Mouse (Mus musculus) heart, postnatal 25 days (tissue): ENCODE measurements around the gene Npr1. TPM values are rescaled to one million over a fixed set of nuclear protein-coding genes. Genes with fewer than 3 reads are reported as not detected.

Source experiments
- DNase-seq: peaks from one replicate; pipeline ENCODE4 v3.0.0; 2022; ENCODE audit warnings: low spot score
- intact Hi-C: fragments of 180-260 bp; cut with DNase I; formaldehyde crosslinking; loops from one replicate; pipeline ENCODE4 v1.15.1; 2025
- total RNA-seq, 2 experiments: library from RNA; stranded (reverse); gene quantifications; 2 replicates each; pipeline ENCODE4 v1.2.3; 2021

Gene Npr1
- total RNA-seq, 2 experiments from 2014 or later = 17.2 to 18.8 TPM

DNA sequence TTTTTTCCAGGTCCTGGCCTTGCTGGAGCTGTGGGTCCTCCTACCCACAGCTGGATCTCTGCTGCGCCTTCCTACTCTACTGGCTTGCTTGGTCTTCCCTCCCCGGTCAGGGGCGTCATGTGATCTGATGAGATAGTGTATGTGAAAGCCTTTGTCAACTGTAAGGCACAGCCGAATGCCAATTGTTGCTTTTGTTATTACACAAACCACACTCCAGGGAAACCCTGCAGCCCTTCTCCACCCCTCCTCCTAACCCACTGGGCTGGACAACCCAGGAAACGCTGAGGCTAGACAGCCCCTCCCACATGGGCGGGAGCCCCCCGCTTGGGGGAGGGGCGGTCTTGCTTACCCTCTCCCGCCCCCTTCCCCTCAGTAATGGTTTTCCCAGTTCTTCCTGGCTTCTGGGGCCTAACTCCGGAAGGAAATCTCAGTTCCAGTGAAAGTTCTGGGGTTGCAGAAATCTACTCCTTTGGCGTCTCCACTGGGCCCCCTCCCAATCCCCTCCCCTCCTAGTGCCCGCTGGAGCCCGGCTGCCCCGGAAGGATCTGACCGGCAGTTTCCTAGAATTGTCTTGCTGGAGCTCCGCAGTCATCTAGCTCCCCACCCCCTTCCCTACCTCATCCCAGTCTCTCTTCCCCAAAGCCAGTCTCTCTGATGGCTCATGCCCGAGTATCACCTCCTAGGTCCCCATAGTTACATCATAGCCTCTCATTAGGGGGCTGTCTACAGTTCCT, 19.1 kb downstream of the Npr1 start:
- DNase-seq = peak; percentile 94
- intact Hi-C loops = no loop called here

DNA sequence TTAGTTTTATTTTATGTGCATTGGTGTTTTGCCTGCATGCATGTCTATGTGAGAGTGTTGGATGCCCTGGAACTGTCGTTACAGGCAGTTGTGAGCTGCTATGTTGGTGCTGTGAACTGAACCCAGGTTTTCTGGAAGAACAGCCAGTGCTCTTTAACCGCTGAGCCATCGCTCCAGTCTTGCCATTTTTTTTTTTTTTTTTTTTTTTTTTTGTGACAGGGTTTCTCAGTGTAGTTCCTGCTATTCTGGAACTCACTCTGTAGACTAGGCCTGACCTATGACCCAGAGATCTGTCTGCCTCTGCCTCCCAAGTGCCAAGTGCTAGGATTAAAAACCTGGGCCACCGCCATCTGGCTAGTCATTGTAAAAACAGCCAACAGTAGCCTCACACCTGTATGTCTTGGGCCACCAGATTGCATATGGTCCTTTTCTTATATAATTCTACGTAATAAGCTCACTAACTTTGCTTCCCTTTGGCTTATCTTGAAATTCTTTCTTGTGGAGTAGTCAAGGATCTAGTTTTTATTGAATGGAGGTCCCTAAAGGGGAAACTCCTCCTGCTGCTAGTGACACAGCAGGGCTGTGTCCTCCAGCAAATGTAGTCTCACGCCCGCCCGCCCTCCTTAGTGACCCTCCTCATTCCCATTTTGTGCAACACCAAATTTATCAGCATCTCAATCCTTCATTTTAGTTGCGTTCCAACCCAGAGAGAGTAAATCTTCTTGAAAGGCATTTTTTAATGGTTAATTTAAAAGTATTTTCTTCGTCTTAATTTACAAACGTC, 20.1 kb downstream of the Npr1 start:
- DNase-seq = no peak
- intact Hi-C loops = no loop called here

DNA sequence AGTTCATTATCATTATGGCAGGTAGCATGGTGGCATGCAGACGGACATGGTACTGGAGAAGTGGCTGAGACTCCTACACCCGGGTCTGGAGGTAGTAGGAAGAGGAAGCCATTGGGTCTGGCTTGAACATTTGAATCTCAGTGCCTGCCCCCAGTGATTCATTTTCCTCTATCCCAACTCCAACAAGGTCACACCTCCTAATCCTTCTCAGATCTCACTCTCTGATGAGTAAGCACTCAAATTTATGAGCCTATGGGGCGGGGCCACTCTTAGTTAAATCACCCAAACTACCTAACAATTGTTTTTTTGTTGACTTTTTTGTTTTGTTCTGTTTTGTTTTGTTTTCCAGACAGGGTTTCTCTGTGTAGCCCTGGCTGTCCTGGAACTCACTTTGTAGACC, 21.7 kb downstream of the Npr1 start:
- intact Hi-C loops = no loop called here
- DNase-seq = no peak

- DNase-seq = no peak
- intact Hi-C loops = no loop called here
These were observed 24.9 kb downstream of the Npr1 start for GRCm38 (mm10) chr3:90440756-90441155.

- DNase-seq = no peak
- intact Hi-C loops = no loop called here
These were observed 28.5 kb downstream of the Npr1 start for GRCm38 (mm10) chr3:90437131-90437530.

DNA sequence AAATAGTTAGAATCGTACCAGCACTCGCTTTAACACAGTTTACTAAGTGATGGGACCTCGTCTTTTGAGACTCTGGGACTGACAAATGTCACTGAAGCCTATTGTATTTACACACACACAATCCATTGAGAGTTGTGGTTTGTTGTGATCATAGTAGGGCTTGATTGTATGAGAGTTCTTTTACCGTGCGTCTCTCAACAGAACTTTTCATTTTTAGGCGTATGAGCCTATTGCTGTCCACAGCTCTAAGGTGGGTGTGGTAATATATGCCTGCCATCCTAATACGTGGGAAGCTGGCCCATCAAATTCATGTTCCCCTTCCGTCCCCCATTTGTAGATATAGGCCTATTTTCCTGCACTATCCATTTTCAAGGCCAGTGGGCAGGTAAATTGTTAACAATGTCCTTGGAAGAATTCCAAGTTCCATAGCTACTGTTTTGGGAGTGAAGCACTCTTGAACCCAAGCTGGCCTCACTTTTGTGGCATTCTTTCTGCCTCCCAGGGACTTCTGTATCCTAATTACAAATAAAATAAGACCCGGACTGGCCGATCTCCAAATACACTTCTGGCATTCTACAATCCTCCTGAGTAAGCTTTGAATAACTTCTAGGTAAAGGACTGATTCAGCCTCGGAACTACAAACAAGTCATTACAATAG, 31.5 kb downstream of the Npr1 start:
- no peak for DNase-seq
- intact Hi-C loops = loop anchor here (5.0 kb wide), 1 partner anchor 33 kb away; the partner anchor contains the start of gene Npr1

DNA sequence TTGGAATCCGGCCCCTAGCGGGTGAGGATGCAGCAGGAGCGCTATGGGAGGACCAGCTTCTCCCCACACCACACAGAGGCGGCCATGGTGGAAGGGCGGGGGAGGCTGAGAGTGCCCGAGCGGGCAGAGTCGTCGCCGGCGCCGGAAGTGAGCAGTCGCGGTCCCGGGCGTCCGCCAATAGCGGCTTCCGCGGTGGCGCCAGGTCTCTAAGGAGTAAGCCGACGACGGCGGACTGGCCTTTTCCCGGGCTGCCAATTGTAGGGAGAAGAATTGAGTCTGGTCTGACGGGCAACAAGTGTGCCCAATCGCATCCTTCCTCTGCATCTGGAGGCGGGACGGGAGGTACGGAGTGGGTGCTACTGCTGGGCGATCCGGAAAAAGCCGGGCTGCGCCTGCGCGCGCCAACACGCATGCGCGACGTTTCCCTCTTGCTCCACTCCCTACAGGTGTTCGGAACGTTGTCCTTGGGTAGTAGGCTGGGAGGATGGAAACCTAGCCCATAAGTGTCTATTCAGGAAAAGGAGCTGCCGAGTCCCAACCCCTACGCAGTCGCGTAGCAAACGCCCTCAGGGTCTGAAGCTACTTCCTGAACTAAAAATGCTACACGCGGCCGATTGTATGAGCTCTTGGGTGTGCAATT, 32.2 kb downstream of the Npr1 start, which contains the start of gene Ints3:
Ints3 (minus strand) TSS at position 242 of the 640 bp plus-strand sequence.
- intact Hi-C loops = loop anchor here (5.0 kb wide), 1 partner anchor 34 kb away; the partner anchor contains the start of gene Npr1
- DNase-seq = peak; percentile 100

DNA sequence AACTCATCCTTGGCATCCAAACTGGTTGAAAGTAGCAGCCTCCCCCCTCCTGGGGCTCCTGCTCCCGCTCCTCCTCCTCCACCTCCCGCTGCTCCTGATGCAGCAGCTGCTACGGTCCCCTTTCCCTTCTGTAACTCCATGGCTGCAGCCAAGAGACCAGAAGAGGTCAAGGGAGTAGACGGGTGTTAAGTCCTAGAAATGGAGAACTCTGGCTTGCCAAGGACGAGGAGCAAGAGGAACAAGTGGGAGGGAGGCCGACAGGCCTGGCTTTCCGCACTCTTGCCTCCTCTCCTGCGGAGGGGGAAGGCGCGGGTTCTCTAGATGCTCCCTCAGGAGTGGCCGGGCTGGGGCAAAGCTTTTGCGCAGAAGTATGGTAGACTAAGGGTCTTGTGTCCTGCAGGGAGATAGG, 32.9 kb downstream of the Npr1 start:
- DNase-seq = peak; percentile 16
- intact Hi-C loops = loop anchor here (5.0 kb wide), 1 partner anchor 34 kb away; the partner anchor contains the start of gene Npr1

DNA sequence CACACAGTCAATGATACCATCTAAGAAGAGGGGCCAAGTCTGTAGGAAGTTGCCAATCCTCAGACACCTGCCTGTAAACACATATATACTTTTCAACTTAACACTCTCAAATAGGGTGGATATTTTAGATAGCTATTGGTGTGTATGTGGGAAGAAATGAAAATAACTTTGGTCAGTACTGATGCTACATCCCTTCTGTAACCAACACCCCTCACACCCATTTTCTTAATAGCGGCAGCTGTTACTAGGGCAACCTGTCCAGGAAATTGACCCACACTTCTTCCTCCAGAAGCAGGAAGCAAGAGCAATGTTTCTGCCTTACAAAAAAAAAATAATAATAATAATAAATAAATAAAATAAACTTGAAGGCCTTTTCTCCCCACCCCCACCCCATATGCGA, 33.3 kb downstream of the Npr1 start:
- DNase-seq = no peak
- intact Hi-C loops = loop anchor here (5.0 kb wide), 1 partner anchor 35 kb away; the partner anchor contains the start of gene Npr1

GRCm38 (mm10) chr3:90429576-90429975, 36.1 kb downstream of the Npr1 start:
- DNase-seq = no peak
- intact Hi-C loops = no loop called here

- DNase-seq = no peak
- intact Hi-C loops = no loop called here
These were observed 37.5 kb downstream of the Npr1 start for GRCm38 (mm10) chr3:90428186-90428585.

DNA sequence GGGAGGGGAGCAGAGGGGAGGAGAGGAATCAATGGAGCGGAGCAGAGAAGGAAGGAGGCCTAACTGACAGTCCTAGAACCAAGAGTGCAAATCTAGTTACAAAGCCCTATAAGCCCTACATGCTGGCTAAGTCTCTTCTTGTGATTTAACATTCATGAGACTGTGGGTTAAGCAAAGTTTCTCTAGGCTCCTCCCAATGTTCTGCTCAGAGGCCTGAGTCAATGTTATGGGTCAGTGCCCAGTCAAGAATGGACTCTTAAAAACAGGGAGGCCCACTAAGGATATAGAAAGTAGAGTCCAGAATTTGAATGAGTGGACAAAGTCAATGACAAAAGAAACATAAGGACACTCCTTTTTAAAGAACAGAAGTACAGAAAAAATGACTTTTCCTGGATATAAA, 38.1 kb downstream of the Npr1 start:
- intact Hi-C loops = no loop called here
- DNase-seq = no peak

DNA sequence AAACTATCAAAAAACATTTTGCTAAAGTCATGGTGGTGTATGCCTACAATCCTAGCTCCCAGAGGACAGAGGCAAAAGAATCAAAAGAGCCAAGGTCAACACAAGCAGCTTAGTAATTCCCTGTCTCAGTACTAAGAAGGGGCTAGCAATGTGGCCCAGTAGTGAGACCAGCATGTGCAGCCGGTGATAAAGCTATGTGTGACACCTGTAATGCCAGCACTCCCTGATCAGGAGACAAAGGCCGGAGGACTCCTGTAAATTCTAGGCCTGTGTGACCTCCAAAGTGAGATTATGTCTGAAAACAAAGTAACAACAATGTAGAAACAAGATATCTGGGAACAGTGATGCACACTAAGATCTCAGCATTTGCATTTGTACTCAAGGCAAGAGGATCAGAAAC, 40.2 kb downstream of the Npr1 start:
- no peak for DNase-seq
- intact Hi-C loops = no loop called here

GRCm38 (mm10) chr3:90423549-90423948, 42.1 kb downstream of the Npr1 start:
- DNase-seq = no peak
- intact Hi-C loops = no loop called here

DNA sequence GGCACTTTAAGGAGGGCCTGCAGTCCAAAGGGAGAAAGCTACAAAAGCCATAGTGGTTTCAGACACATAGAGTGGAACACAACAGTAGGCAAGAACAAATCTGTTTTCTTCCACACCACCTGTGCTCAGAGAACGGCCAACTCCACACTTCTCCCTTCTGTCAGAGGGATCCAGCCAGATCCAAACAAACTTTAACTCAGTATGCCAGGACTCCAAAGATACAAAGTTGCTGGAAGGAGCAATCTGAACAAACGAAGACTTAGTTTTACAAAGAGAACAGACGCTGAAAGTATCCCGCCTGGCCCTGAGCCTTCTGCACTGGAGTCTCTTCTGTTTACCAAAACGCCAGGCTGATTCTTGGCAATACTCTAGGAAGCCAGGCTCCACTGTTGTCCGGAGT, 45.0 kb downstream of the Npr1 start:
- no peak for DNase-seq
- intact Hi-C loops = no loop called here

DNA sequence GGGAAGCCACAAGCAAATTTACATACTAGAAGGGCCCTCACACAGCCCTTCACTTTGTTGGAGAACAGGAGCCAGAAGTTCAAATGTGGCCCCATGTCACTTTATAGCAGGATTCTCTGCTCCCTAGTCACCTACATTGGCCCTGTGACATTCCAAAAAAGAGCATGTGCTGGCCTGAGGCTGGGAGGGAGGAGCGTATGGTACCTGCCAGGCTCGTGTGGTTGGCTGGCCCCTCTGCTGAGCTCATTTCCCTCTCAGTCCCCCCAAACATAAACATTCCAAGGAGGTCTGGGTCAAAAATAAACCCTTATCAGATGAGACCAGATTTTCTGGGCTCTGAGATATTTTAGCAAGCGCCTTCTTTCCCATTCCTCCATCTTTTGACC, 52.7 kb downstream of the Npr1 start:
- no peak for DNase-seq
- intact Hi-C loops = loop anchor here (10.0 kb wide), 1 partner anchor 202 kb away; the partner anchor contains the start of gene S100a6

GRCm38 (mm10) chr3:90412312-90413010, 53.2 kb downstream of the Npr1 start:
- intact Hi-C loops = loop anchor here (1.0 to 10.0 kb wide), 2 partner anchors 54 to 202 kb away; partner anchors contain the start of gene S100a6

GRCm38 (mm10) chr3:90408721-90409120, 56.9 kb downstream of the Npr1 start:
- DNase-seq = no peak
- intact Hi-C loops = no loop called here

More at GRCm38 (mm10) chr3:90412312-90413010, 53.2 kb downstream of the Npr1 start:
- DNase-seq = peak; percentile 46

GRCm38 (mm10) chr3:90406414-90406813, 59.3 kb downstream of the Npr1 start:
- DNase-seq = no peak
- intact Hi-C loops = no loop called here
